Comparison of ENCODE assay signal across 35 mouse cellular contexts in genomic region chr8:20874608-20875007, GRCm38 (mm10). TPM values are rescaled to one million over a fixed set of nuclear protein-coding genes. Genes with fewer than 3 reads are reported as not detected.
DNase-seq lines count a peak whose midpoint lies in the region; ATAC-seq and TF ChIP-seq lines count a peak whose summit lies in the region.
"Had no signal": no experiment of that assay in that cellular context is flagged by ENCODE, and none has a peak within 500 bp of the region (broad histone marks: within the 10 kb centered on the region; RNA-seq: fewer than 3 reads in every experiment).

No protein-coding gene starts in this region.

- no peak for TF ChIP-seq CTCF in kidney, postnatal 0 days (IDR thresholded peaks at IDR 0.05; ENCODE audit: low read depth)

- H3K4me2 ChIP-seq in kidney, postnatal 0 days (ENCODE audit: low read length) = no peak overlapping the region
- H3K4me2 ChIP-seq: embryonic facial prominence, embryonic 15.5 days; heart, embryonic 11.5 days; hindbrain, embryonic 13.5 days had no signal

- H3K27me3 ChIP-seq in kidney, postnatal 0 days (ENCODE audit: insufficient read depth, low read length) = no peaks in the 10 kb centered on the region
- H3K27me3 ChIP-seq: embryonic facial prominence, embryonic 15.5 days; hindbrain, embryonic 13.5 days had no signal

- no peak overlapping the region for H3K4me3 ChIP-seq in kidney, postnatal 0 days (replicated peaks; ENCODE audit: low read depth, low read length)
- H3K4me3 ChIP-seq: embryonic facial prominence, embryonic 15.5 days; hindbrain, embryonic 13.5 days had no signal

- no peak overlapping the region for H3K27ac ChIP-seq in kidney, postnatal 0 days
- H3K27ac ChIP-seq: embryonic facial prominence, embryonic 15.5 days; hindbrain, embryonic 13.5 days had no signal

- H3K4me1 ChIP-seq in kidney, postnatal 0 days (replicated peaks; ENCODE audit: insufficient read depth, low read length) = no peaks in the 10 kb centered on the region
- H3K4me1 ChIP-seq: embryonic facial prominence, embryonic 15.5 days; hindbrain, embryonic 13.5 days had no signal

- no peak for ATAC-seq in kidney, postnatal 0 days (replicated peaks; ENCODE audit: low FRiP score, low read depth)
- ATAC-seq: CD4-positive, CD25-positive, alpha-beta regulatory T cell, adult 4 months; forebrain, embryonic 14.5 days; forebrain, postnatal 0 days; hindbrain, embryonic 16.5 days; inflammation-experienced regulatory T-cells, adult 6 months; intestine, embryonic 16.5 days had no signal

- peak; percentile 1 for DNase-seq in kidney, postnatal 0 days (ENCODE audit: low spot score)
- DNase-seq in kidney, postnatal 10 days = no peak
- peak; percentile 13 for DNase-seq in R1 (ENCODE audit: low read depth, low spot score)
- peak; percentile 46 for DNase-seq in forelimb bud, embryonic 11.5 days (ENCODE audit: low read depth, low spot score)
- DNase-seq in mesoderm, embryonic 11.5 days (ENCODE audit: low read depth, low spot score) = peak; percentile 35
- no peak for DNase-seq in gastrocnemius, postnatal 25 days
- no peak for DNase-seq in cerebellum, adult 9-11 months
- DNase-seq: adrenal gland, adult 2 months; adrenal gland, postnatal 14 days; cerebellum, adult 11 months; cerebellum, adult 8-10 months; cerebellum, postnatal 14 days; forebrain, postnatal 0 days; gastrocnemius, postnatal 36 days; kidney, adult 18-20 months had no signal

- no peaks in the 10 kb centered on the region for H3K36me3 ChIP-seq in kidney, postnatal 0 days (ENCODE audit: insufficient read depth, low read length)
- H3K36me3 ChIP-seq: embryonic facial prominence, embryonic 15.5 days; hindbrain, embryonic 13.5 days had no signal

- H3K9ac ChIP-seq in kidney, postnatal 0 days (ENCODE audit: low read depth, low read length) = no peak overlapping the region
- H3K9ac ChIP-seq: embryonic facial prominence, embryonic 15.5 days; forebrain, postnatal 0 days; hindbrain, embryonic 13.5 days had no signal

- no peaks in the 10 kb centered on the region for H3K9me3 ChIP-seq in kidney, postnatal 0 days (replicated peaks; ENCODE audit: low read length)
- H3K9me3 ChIP-seq: embryonic facial prominence, embryonic 15.5 days had no signal

- 36% methylated on average over 6 of the region's 6 CpGs for WGBS in kidney, postnatal 0 days

RNA-seq across cellular contexts. Expression of gene Defb33, which starts 17.9 kb away (rescaled TPM):
- not detected in 2 replicates for polyA plus RNA-seq in kidney, postnatal 0 days (2015; fragmentation: Nextera tagmentation; extraction: Ambion mirVana)
- not detected for total RNA-seq in gastrocnemius, postnatal 25 days (2021)
- total RNA-seq: adrenal gland, adult 2 months; adrenal gland, postnatal 14 days; adrenal gland, postnatal 4 days; ES-E14; forebrain, postnatal 0 days; gastrocnemius, adult 8-10 months; gastrocnemius, postnatal 36 days; granulocyte monocyte progenitor cell, adult 5-6 weeks; heart, adult 8-10 months; heart, postnatal 25 days; hematopoietic stem cell, adult 5-6 weeks had no signal
- polyA plus RNA-seq: adrenal gland, adult 2 months; C2C12; CD4-positive, CD25-positive, alpha-beta regulatory T cell, adult 4 months; embryonic facial prominence, embryonic 11.5 days; embryonic facial prominence, embryonic 15.5 days; forebrain, embryonic 11.5 days; forebrain, embryonic 14.5 days; forebrain, postnatal 0 days; heart, embryonic 11.5 days; heart, embryonic 14.5 days; heart, postnatal 0 days; hindbrain, embryonic 13.5 days; hindbrain, embryonic 16.5 days; inflammation-experienced regulatory T-cells, adult 6 months; intestine, embryonic 16.5 days had no signal

RNA-seq across cellular contexts. Expression of gene Gm15056, which starts 27.8 kb away (rescaled TPM):
- polyA plus RNA-seq in kidney, postnatal 0 days (2015; fragmentation: Nextera tagmentation; extraction: Ambion mirVana) = not detected in 2 replicates
- total RNA-seq in gastrocnemius, postnatal 25 days (2021) = not detected
- total RNA-seq: adrenal gland, adult 2 months; adrenal gland, postnatal 14 days; adrenal gland, postnatal 4 days; ES-E14; forebrain, postnatal 0 days; gastrocnemius, adult 8-10 months; gastrocnemius, postnatal 36 days; granulocyte monocyte progenitor cell, adult 5-6 weeks; heart, adult 8-10 months; heart, postnatal 25 days; hematopoietic stem cell, adult 5-6 weeks had no signal
- polyA plus RNA-seq: adrenal gland, adult 2 months; C2C12; CD4-positive, CD25-positive, alpha-beta regulatory T cell, adult 4 months; embryonic facial prominence, embryonic 11.5 days; embryonic facial prominence, embryonic 15.5 days; forebrain, embryonic 11.5 days; forebrain, embryonic 14.5 days; forebrain, postnatal 0 days; heart, embryonic 11.5 days; heart, embryonic 14.5 days; heart, postnatal 0 days; hindbrain, embryonic 13.5 days; hindbrain, embryonic 16.5 days; inflammation-experienced regulatory T-cells, adult 6 months; intestine, embryonic 16.5 days had no signal

RNA-seq across cellular contexts. Expression of gene Gm6040, which starts 47.3 kb away (rescaled TPM):
- polyA plus RNA-seq in kidney, postnatal 0 days (2015; fragmentation: Nextera tagmentation; extraction: Ambion mirVana) = 0.13 TPM in 1 of 2 replicates, not detected in the other
- not detected for total RNA-seq in gastrocnemius, postnatal 25 days (2021)
- total RNA-seq: adrenal gland, adult 2 months; adrenal gland, postnatal 14 days; adrenal gland, postnatal 4 days; ES-E14; forebrain, postnatal 0 days; gastrocnemius, adult 8-10 months; gastrocnemius, postnatal 36 days; granulocyte monocyte progenitor cell, adult 5-6 weeks; heart, adult 8-10 months; heart, postnatal 25 days; hematopoietic stem cell, adult 5-6 weeks had no signal
- polyA plus RNA-seq: adrenal gland, adult 2 months; C2C12; CD4-positive, CD25-positive, alpha-beta regulatory T cell, adult 4 months; embryonic facial prominence, embryonic 11.5 days; embryonic facial prominence, embryonic 15.5 days; forebrain, embryonic 11.5 days; forebrain, embryonic 14.5 days; forebrain, postnatal 0 days; heart, embryonic 11.5 days; heart, embryonic 14.5 days; heart, postnatal 0 days; hindbrain, embryonic 13.5 days; hindbrain, embryonic 16.5 days; inflammation-experienced regulatory T-cells, adult 6 months; intestine, embryonic 16.5 days had no signal

Comparison
In these comparisons a context has a peak if more than half of its experiments do, and no peak if none do; other contexts are left out.
1. DNase-seq: peak in kidney, postnatal 0 days (single experiment), R1 (single experiment), forelimb bud, embryonic 11.5 days (single experiment) and mesoderm, embryonic 11.5 days (single experiment); none in kidney, postnatal 10 days (single experiment), gastrocnemius, postnatal 25 days (single experiment) and cerebellum, adult 9-11 months (single experiment).